Mouse (Mus musculus): ENCODE data around the gene Prrc2a. TPM values are rescaled to one million over a fixed set of nuclear protein-coding genes. Genes with fewer than 3 reads are reported as not detected.

Prrc2a gene
- polyA plus RNA-seq, 1 experiment = 1,478 TPM

- TF ChIP-seq GATA1 (IDR thresholded peaks at IDR 0.05; ENCODE audit: low read length) = no peak
These were observed 9.7 kb upstream of the Prrc2a start for GRCm38 (mm10) chr17:35174201-35174977.

DNA sequence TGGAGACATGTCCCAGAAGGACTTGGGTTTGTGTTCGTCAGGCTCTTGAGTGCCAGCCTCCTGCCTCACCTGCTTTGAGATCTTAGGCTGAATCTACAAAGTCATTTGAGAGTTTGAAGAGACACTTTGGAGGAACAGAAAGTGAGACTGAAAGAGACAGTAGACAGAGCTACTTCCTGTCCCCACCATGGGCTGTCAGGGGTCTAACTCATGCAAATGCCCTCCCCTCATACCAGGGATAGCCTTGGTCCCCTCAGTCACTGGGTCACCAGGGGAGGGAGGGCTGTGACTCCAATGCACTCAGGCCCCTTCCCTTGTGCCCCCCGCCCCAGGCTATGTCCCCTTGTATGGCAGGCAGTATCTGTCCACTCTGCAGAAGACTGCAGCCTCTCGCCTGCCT, 8.6 kb upstream of the Prrc2a start:
- no peak for TF ChIP-seq GATA1 (IDR thresholded peaks at IDR 0.05; ENCODE audit: low read length)

- no peak for TF ChIP-seq GATA1 (IDR thresholded peaks at IDR 0.05; ENCODE audit: low read length)
These were observed 7.9 kb upstream of the Prrc2a start for GRCm38 (mm10) chr17:35172445-35173234.

- no peak for TF ChIP-seq GATA1 (IDR thresholded peaks at IDR 0.05; ENCODE audit: low read length)
These were observed 4.0 kb upstream of the Prrc2a start for GRCm38 (mm10) chr17:35168541-35169207.

DNA sequence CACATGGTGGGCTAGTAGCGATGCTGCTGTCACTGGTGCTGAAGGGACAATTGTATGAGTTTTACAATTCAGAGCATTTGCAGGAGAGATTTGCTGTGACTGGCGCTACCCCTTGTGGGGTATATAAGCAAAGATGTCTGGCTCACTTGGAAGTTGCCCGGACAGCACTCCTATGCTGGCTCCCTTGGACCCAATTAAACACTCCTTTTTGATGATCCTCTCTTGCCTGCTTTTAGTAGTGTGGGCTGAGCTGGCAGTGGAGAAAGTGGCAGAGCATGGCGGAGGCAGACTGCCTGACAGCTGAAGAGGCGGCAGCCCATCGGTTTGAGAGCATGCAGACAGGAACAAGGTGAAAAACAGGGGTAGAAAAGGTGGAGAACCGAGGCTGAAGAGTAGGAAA, 3.1 kb upstream of the Prrc2a start:
- no peak for TF ChIP-seq GATA1 (IDR thresholded peaks at IDR 0.05; ENCODE audit: low read length)

GRCm38 (mm10) chr17:35166352-35167035, 1.8 kb upstream of the Prrc2a start:
- TF ChIP-seq GATA1 (IDR thresholded peaks at IDR 0.05; ENCODE audit: low read length) = no peak

- TF ChIP-seq GATA1 (IDR thresholded peaks at IDR 0.05; ENCODE audit: low read length) = no peak
These were observed 906 bp upstream of the Prrc2a start for GRCm38 (mm10) chr17:35165451-35166155.

DNA sequence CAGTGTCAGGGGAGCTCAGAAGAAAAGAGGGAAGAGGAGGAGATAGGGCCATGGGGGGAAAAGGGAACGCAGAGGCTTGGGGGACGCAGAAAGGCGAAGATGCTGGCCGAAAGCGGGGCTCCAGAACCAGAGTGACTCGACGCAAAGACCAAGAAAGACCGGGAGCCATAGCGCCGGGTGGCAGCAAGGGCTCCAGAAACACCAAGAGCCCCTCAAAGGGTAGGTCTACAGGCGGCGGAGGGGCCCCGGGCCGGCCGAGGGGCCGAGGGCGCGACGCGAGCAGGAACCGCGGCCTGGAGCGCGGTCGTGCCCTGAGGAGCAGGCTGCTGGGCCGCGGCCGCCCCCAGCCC, 504 bp downstream of the Prrc2a start:
- no peak for TF ChIP-seq GATA1 (IDR thresholded peaks at IDR 0.05; ENCODE audit: low read length)

DNA sequence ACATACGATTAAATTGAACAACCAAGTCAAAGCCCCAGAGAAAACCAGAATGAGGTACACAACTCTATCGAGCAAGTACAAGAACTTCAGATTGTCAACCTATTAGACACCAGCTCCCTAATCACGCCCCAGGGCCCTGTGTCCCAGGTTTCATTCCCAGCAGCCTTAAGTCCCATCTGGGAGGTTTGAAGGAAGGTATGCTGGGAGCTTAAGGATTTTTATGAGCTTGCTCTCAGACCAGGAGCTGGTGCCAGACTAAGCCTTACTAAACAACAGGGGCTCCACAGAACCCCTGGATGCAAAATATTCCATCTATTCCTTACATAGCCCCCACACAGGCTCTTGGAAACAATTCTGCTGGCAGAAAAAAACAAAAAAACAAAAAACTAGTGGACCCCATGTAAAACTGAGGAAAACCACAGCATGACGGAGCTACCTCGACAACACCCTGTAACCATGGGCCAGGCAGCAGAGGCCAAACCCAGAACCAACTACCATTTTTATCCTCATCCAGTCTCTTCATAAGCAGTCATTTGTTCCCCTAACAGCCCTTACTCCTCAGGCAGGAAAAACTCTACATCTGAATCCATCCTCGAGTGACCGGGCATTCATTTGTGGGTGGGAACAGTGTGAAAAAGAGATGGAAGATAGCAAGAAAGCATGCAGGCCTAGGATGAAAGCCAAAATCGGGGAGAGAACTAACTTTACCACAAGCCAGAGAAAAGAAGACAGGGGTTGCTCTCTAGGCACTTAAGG, 1.2 kb downstream of the Prrc2a start:
- no peak for TF ChIP-seq GATA1 (IDR thresholded peaks at IDR 0.05; ENCODE audit: low read length)

DNA sequence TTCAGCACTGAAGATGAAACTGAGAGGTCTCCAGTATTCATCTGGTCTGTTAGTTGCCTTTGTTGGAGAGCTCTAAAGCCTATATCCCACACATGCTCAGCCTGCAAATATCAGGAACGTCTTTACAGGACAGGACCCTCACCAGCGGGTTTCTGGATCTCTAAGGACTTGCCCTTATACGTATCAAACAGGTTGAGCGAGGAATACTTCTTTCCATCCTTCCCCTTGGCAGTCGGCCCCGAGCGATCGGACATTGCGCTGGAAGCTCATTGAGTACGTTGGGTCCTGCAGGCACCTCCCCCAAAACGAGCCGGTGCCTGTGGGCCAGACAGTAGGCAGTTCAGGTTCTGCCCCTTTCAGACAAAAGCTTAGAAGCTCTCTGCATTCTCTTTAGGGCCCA, 2.0 kb downstream of the Prrc2a start:
- TF ChIP-seq GATA1 (IDR thresholded peaks at IDR 0.05; ENCODE audit: low read length) = no peak

DNA sequence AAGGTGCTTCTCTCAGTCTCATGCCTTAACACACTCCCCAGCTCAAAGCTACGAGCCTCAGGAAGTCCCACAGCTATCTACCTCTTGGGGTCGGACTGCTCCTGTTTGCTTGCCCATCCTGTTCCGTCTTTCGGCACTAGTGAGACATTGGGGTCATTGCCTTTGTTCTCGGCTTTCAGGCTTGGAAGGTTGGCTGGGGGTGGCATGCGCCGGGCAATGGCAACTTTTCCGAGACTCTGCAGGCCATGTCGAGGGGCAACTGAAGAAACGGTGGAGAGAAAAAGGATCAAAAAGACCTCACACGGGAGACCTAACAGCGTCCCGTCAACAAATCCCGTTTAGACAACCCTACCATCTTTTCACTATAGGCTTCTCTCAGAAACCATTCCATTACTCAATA, 2.6 kb downstream of the Prrc2a start:
- no peak for TF ChIP-seq GATA1 (IDR thresholded peaks at IDR 0.05; ENCODE audit: low read length)

- TF ChIP-seq GATA1 (IDR thresholded peaks at IDR 0.05; ENCODE audit: low read length) = no peak
These were observed 3.3 kb downstream of the Prrc2a start for GRCm38 (mm10) chr17:35161421-35161820.

DNA sequence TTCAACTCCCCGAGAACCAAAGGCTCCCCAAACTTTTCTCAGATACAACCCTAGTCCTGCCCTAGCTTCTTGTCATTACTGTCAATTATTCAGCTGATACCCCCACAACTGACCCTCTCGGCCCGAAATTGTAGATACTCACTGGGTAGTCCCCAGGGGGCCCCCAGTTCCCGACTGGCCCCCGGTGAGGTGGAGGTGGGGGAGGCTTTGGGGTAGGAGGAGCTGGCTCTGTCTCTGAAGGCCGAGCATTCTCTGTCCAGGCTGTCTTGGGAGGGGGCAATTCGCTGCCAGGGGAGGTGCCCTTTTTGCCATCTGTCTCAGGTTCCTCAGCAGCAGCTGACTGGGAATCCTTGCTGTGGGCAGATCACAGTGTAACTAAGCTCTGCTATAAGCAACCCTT, 5.1 kb downstream of the Prrc2a start:
- TF ChIP-seq GATA1 (IDR thresholded peaks at IDR 0.05; ENCODE audit: low read length) = no peak

DNA sequence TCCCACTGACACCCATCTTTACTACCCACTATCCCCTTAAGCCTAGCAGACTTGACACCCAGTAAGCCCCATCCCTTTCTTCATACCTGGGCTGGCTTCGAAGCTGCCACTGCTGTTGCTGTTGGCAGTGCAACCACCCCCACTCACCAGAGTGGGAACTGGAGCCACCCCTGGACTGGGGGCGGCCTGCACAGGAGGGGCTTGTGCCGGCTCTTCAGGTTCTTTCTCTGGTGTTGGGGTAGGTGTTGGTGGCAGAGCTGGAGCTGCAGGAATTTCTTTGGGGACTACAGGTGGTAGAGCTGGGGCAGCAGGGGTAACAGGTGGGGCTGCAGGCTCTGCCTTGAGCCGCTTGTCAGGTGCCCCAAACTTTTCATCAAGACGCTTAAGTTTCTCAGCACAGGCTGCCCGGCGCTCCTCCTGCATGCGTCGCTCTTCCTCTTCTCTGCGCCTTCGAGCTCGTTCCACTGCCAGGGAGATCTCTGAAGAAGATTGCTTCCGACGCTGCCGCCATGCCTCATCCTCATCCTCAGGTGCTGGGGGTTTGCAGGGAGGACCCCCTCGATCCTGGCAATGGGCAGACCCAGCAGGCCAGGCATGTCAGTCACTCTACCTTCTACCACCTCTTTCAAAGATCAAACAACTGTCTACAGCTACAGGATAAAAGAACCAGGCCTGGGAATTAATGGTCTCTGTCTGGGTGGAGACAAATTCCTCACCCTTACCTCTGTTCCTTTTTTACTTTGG, 5.7 kb downstream of the Prrc2a start:
- no peak for TF ChIP-seq GATA1 (IDR thresholded peaks at IDR 0.05; ENCODE audit: low read length)
